Mouse (Mus musculus) lung, adult 2 months (tissue): Measurements from ENCODE around the gene Crybg3. TPM values are rescaled to one million over a fixed set of nuclear protein-coding genes. Genes with fewer than 3 reads are reported as not detected.

Source experiments
- DNase-seq: peaks from one replicate; pipeline ENCODE4 v3.0.0; 2022
- H3K4me1 ChIP-seq: fragments of 200-500 bp; 2 replicates; pipeline ENCODE4 v1.6.1; 2011; ENCODE audit warnings: low read length; ENCODE audit not compliant: control insufficient read depth, insufficient read depth
- H3K4me3 ChIP-seq: fragments of 200-500 bp; replicated peaks from 2 replicates; pipeline ENCODE3; 2011; ENCODE audit warnings: low read depth, mild to moderate bottlenecking, control low read depth, low read length; ENCODE audit errors: extremely low read depth
- CTCF ChIP-seq: fragments of 200-500 bp; IDR thresholded peaks from 2 replicates; pipeline ENCODE4 v1.5.1; 2011; ENCODE audit warnings: mild to moderate bottlenecking, low read length, control low read depth; ENCODE audit not compliant: insufficient read depth
- POLR2A ChIP-seq: fragments of 200-500 bp; IDR thresholded peaks from 2 replicates; pipeline ENCODE4 v1.6.1; 2011; ENCODE audit warnings: low read depth, mild to moderate bottlenecking, control low read depth, low read length, borderline replicate concordance; ENCODE audit errors: extremely low read depth
- WGBS: fragments of 180-500 bp; shearing (Covaris S2); methylation state at CpG from one replicate; pipeline ENCODE4 v1.1.7; 2018; 5-methylcytosine and 5-hydroxymethylcytosine counted together
- polyA plus RNA-seq: library from polyadenylated mRNA; depleted of rRNA; stranded (reverse); fragments of >200 nt; gene quantifications from 2 replicates; pipeline ENCODE4 v1.2.3, GENCODE M21; 2012

Crybg3 gene
- polyA plus RNA-seq, 1 experiment = 21.5 TPM

DNA sequence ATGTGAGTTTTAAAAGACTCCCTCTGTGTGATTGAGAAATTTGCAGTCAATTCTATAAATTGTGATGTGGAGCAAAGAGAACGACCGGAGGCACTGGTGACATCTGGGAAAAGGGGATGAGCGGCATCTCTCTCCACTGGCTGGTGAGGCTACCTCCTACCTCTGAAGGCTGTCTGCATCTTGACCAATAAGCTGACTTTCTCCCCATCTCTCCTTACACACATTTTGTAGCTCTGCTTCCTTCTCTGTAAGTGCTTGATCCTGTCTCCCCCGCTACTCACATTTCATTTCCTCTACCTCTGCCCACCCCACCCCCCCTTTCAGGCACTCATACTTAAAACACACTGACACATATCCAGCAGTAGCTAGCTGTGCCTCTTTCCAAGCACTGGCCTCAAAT, 59.4 kb downstream of the Crybg3 start:
- WGBS = 85% methylated on average over 4 of the region's 4 CpGs
- DNase-seq = no peak
- Histone ChIP-seq H3K4me3 (no peak overlapping the region), H3K4me1 (peaks cover 3% of the 10 kb centered on the region)
- TF ChIP-seq POLR2A (no peak), CTCF (no peak)

DNA sequence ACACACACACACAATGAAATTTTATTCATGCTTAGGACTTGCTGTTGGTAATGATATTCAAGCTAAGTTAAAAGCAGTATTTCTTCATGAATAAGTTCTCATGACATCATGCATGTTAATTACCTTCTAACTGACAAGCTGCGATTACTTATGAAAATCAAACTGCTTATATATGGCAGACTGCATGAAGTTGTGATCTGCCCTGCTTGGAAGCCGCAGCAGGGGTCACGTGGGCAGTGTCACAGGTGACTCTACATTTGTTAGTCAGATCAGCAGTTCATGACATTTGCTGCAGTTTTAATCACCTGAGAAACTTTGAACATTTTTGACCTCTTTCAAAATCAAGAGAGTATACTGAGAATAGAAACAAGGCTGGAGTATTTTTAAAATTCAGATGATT, 59.8 kb downstream of the Crybg3 start:
- Histone ChIP-seq H3K4me1 (peaks cover 3% of the 10 kb centered on the region), H3K4me3 (no peak overlapping the region)
- WGBS = 93% methylated on average over 3 of the region's 3 CpGs
- no peak for TF ChIP-seq POLR2A
- TF ChIP-seq CTCF = no peak
- no peak for DNase-seq

GRCm38 (mm10) chr16:59535673-59536072, 65.1 kb downstream of the Crybg3 start:
- H3K4me3 ChIP-seq = no peak overlapping the region
- H3K4me1 ChIP-seq = no peaks in the 10 kb centered on the region
- TF ChIP-seq POLR2A (no peak), CTCF (no peak)
- no peak for DNase-seq
- 70% methylated on average over 5 of the region's 5 CpGs for WGBS

- Histone ChIP-seq H3K4me1 (no peaks in the 10 kb centered on the region), H3K4me3 (no peak overlapping the region)
- no peak for TF ChIP-seq POLR2A
- no peak for TF ChIP-seq CTCF
- DNase-seq = no peak
- 88% methylated on average over 11 of the region's 11 CpGs for WGBS
Measured at GRCm38 (mm10) chr16:59534349-59534748, 66.4 kb downstream of the Crybg3 start.

- Histone ChIP-seq H3K4me3 (no peak overlapping the region), H3K4me1 (no peaks in the 10 kb centered on the region)
- 28% methylated on average over 3 of the region's 3 CpGs for WGBS
- DNase-seq = no peak
- TF ChIP-seq POLR2A (no peak), CTCF (no peak)
Measured at GRCm38 (mm10) chr16:59532561-59532960, 68.2 kb downstream of the Crybg3 start.

- WGBS = 59% methylated on average over 5 of the region's 5 CpGs
- no peak for DNase-seq
- Histone ChIP-seq H3K4me3 (no peak overlapping the region), H3K4me1 (no peaks in the 10 kb centered on the region)
- TF ChIP-seq POLR2A (no peak), CTCF (no peak)
Measured at GRCm38 (mm10) chr16:59531243-59531642, 69.5 kb downstream of the Crybg3 start.

DNA sequence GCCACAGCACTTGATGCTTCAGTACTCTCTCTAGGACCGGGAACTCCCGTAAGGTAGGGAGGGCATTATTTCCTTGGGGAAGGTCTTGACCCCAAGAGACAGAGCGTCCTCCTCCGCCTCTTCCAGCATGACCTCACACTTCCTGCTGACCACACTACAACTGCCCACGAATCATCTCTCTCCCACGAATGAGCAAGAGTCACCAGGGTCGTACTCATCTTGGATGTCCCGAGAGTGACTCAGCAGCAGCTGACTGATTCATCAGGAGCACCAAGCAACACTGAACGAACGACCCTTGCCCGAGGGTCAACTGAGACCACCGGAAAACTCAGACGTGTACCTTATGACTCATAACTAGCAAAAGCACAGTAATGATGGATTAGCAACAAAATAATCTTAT, 71.2 kb downstream of the Crybg3 start:
- no peak for TF ChIP-seq CTCF
- Histone ChIP-seq H3K4me3 (no peak overlapping the region), H3K4me1 (no peaks in the 10 kb centered on the region)
- 73% methylated on average over 13 of the region's 13 CpGs for WGBS
- DNase-seq = no peak

- WGBS = 82% methylated on average over 6 of the region's 6 CpGs
- TF ChIP-seq CTCF (no peak), POLR2A (no peak)
- no peaks in the 10 kb centered on the region for H3K4me1 ChIP-seq
- DNase-seq = no peak
- H3K4me3 ChIP-seq = no peak overlapping the region
Measured at GRCm38 (mm10) chr16:59526939-59527338, 73.8 kb downstream of the Crybg3 start.

- no peaks in the 10 kb centered on the region for H3K4me1 ChIP-seq
- no peak for TF ChIP-seq POLR2A
- TF ChIP-seq CTCF = no peak
- 75% methylated on average over 16 of the region's 16 CpGs for WGBS
- no peak overlapping the region for H3K4me3 ChIP-seq
- no peak for DNase-seq
Measured at GRCm38 (mm10) chr16:59521752-59522423, 78.9 kb downstream of the Crybg3 start.

DNA sequence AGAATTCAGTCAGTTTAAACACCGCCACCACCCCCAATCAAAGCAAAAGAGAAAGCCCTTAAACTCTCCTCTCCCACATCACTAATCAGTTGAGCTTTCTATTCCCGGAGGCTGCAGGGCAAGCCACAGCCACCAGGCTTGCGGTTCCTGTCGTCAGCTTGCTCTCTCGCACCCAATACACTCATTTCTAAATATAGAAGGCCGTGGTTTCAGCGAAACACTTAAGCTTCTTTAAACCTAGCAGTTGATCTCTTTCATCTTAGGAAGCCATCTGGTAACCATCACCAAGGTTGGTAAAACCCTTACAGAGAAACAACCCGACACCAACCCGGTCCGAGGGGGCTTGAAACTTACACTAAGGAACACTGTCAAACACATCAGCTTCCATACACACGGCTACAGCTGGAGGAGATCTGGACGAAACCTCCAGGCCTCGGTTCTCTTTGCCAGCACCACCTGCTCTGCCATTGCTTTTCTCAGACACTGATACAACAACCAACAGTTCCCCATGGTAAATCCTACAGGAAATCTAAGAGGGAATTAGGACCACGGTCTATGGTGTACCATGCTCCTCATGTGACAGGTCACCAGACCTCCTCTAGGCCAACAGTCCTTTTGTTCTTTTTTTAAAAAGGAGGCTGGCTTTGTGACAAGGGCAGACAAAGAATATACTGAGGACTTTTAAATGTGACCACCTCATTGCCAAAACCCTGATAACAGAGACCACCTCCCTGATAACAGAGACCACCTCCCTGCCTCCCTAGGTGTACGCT, 83.1 kb downstream of the Crybg3 start:
- 64% methylated on average over 15 of the region's 15 CpGs for WGBS
- no peak for DNase-seq
- Histone ChIP-seq H3K4me1 (no peaks in the 10 kb centered on the region), H3K4me3 (no peak overlapping the region)
- no peak for TF ChIP-seq CTCF
- no peak for TF ChIP-seq POLR2A

GRCm38 (mm10) chr16:59516965-59517364, 83.8 kb downstream of the Crybg3 start:
- DNase-seq = no peak
- TF ChIP-seq CTCF (no peak), POLR2A (no peak)
- no peak overlapping the region for H3K4me3 ChIP-seq
- WGBS = 91% methylated on average over 10 of the region's 10 CpGs
- no peaks in the 10 kb centered on the region for H3K4me1 ChIP-seq
